Mouse (Mus musculus) myocyte (in vitro differentiated cells): ENCODE measurements around the gene Pbx1. TPM values are rescaled to one million over a fixed set of nuclear protein-coding genes. Genes with fewer than 3 reads are reported as not detected.

Source experiments
- H3K27me3 ChIP-seq: one replicate; pipeline ENCODE4 v1.6.1; 2011; ENCODE audit not compliant: control insufficient read depth, insufficient read depth, insufficient read length
- H3K36me3 ChIP-seq: one replicate; pipeline ENCODE4 v1.6.1; 2011; ENCODE audit not compliant: control insufficient read depth, insufficient read depth
- H3K4me2 ChIP-seq: one replicate; pipeline ENCODE4 v1.6.1; 2011; ENCODE audit warnings: low read depth, control low read depth
- H3K4me3 ChIP-seq: one replicate; pipeline ENCODE4 v1.5.1; 2011; ENCODE audit warnings: mild to moderate bottlenecking, control low read depth, moderate library complexity
- H3K79me2 ChIP-seq: one replicate; pipeline ENCODE4 v1.6.1; 2011; ENCODE audit not compliant: control insufficient read depth, insufficient read depth
- H3ac ChIP-seq: one replicate; pipeline ENCODE4 v1.6.1; 2011; ENCODE audit not compliant: control insufficient read depth, insufficient read length
- CEBPB ChIP-seq: IDR thresholded peaks from 2 replicates; pipeline ENCODE4 v1.6.1; 2011; ENCODE audit warnings: mild to moderate bottlenecking, moderate library complexity; ENCODE audit not compliant: poor library complexity, insufficient read depth, severe bottlenecking
- E2F4 ChIP-seq: IDR thresholded peaks from one replicate; pipeline ENCODE4 v1.6.1; 2011; ENCODE audit warnings: mild to moderate bottlenecking, control low read depth, moderate library complexity; ENCODE audit not compliant: insufficient read depth
- MAX ChIP-seq: IDR thresholded peaks from one replicate; pipeline ENCODE4 v1.6.1; 2011; ENCODE audit warnings: low read depth, mild to moderate bottlenecking, control low read depth
- MYOD1 ChIP-seq, 3 experiments: IDR thresholded peaks; one replicate each; pipeline ENCODE4 v1.6.1; 2011; ENCODE audit warnings: control low read depth in 2 of 3, low read depth in 2 of 3, mild to moderate bottlenecking in 2 of 3, moderate library complexity in 1 of 3; ENCODE audit not compliant: insufficient read length in 2 of 3, control insufficient read depth in 1 of 3
- MYOG ChIP-seq, 3 experiments: IDR thresholded peaks; one replicate each; pipeline ENCODE4 v1.6.1; 2011; ENCODE audit warnings: control low read depth in 2 of 3, low read depth in 2 of 3, mild to moderate bottlenecking in 2 of 3; ENCODE audit not compliant: insufficient read length in 2 of 3, control insufficient read depth in 1 of 3, insufficient read depth in 1 of 3
- POLR2A ChIP-seq: IDR thresholded peaks from one replicate; pipeline ENCODE4 v1.6.1; 2011; ENCODE audit warnings: low read depth, mild to moderate bottlenecking, control low read depth, moderate library complexity; ENCODE audit not compliant: insufficient read length
- POLR2AphosphoS2 ChIP-seq: IDR thresholded peaks from one replicate; pipeline ENCODE4 v1.6.1; 2011; ENCODE audit warnings: low read depth, control low read depth; ENCODE audit not compliant: insufficient read length
- REST ChIP-seq: IDR thresholded peaks from one replicate; pipeline ENCODE4 v1.6.1; 2011; ENCODE audit warnings: mild to moderate bottlenecking, control low read depth, moderate library complexity; ENCODE audit not compliant: insufficient read depth, insufficient read length
- SRF ChIP-seq: IDR thresholded peaks from one replicate; pipeline ENCODE4 v1.6.1; 2011; ENCODE audit warnings: low read depth; ENCODE audit not compliant: control insufficient read depth, insufficient read length
- TCF12 ChIP-seq: IDR thresholded peaks from one replicate; pipeline ENCODE4 v1.6.1; 2011; ENCODE audit warnings: mild to moderate bottlenecking, control low read depth; ENCODE audit not compliant: poor library complexity, insufficient read depth, severe bottlenecking
- TCF3 ChIP-seq: IDR thresholded peaks from one replicate; pipeline ENCODE4 v1.6.1; 2011; ENCODE audit warnings: low read depth, control low read depth; ENCODE audit not compliant: insufficient read length
- USF1 ChIP-seq: IDR thresholded peaks from one replicate; pipeline ENCODE4 v1.6.1; 2011; ENCODE audit warnings: low read depth, mild to moderate bottlenecking, control low read depth, moderate library complexity
- polyA plus RNA-seq: library from polyadenylated mRNA; unstranded; fragments of >200 nt; fragmentation: generic; extraction: Trizol; gene quantifications from one replicate; pipeline ENCODE4 v1.2.1, GENCODE M21; 2012; ENCODE audit warnings: missing spikeins

The Pbx1 gene
- polyA plus RNA-seq, 1 experiment, result 11.4 TPM

- H3ac ChIP-seq, result no peak overlapping the region
- H3K36me3 ChIP-seq, result no peaks in the 10 kb centered on the region
Measured at GRCm38 (mm10) chr1:168094671-168095070, 337.4 kb downstream of the Pbx1 start.

DNA sequence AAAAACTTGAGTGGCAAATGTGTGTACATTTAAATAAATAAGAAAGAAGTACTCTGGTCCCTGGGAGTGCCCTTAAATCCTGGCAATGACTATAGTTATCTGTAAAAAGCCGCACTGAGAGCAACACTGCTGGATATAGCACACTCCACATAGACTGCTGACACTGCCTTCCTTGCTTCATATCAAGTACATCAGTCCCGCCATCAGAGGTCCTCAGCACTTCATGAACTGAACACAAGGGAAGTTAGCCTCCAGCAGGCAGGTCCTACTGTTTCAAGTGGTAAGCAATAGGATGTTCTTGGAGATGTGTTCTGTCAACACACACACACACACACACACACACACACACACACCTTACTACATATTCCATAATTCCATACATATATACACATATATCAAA, 339.0 kb downstream of the Pbx1 start:
- TF ChIP-seq TCF12, result no peak
- TF ChIP-seq USF1, result no peak
- no peak for TF ChIP-seq POLR2A
- no peak for TF ChIP-seq MYOD1 (IDR thresholded peaks at IDR 0.05; ENCODE audit: control insufficient read depth in 1 of 3, insufficient read length in 2 of 3, low read depth in 2 of 3)
- no peak for TF ChIP-seq POLR2AphosphoS2
- no peak for TF ChIP-seq MYOG (IDR thresholded peaks at IDR 0.05; ENCODE audit: control insufficient read depth in 1 of 3, insufficient read depth in 1 of 3, insufficient read length in 2 of 3, low read depth in 2 of 3)
- no peak for TF ChIP-seq SRF
- TF ChIP-seq TCF3, result no peak
- no peak for TF ChIP-seq REST
- no peak for TF ChIP-seq MAX
- TF ChIP-seq CEBPB, result no peak
- TF ChIP-seq E2F4, result no peak
- H3K4me2 ChIP-seq, result no peak overlapping the region

More at GRCm38 (mm10) chr1:168094671-168095070, 337.4 kb downstream of the Pbx1 start:
- Histone ChIP-seq H3K79me2 (no peaks in the 10 kb centered on the region), H3K4me2 (no peak overlapping the region), H3K27me3 (no peaks in the 10 kb centered on the region), H3K4me3 (no peak overlapping the region)
- TF ChIP-seq POLR2A (no peak), USF1 (no peak), POLR2AphosphoS2 (no peak), SRF (no peak), MYOD1 (IDR thresholded peaks at IDR 0.05; ENCODE audit: control insufficient read depth in 1 of 3, insufficient read length in 2 of 3, low read depth in 2 of 3) (no peak), TCF12 (no peak), CEBPB (no peak), TCF3 (no peak), MAX (no peak), REST (no peak), MYOG (IDR thresholded peaks at IDR 0.05; ENCODE audit: control insufficient read depth in 1 of 3, insufficient read depth in 1 of 3, insufficient read length in 2 of 3, low read depth in 2 of 3) (no peak), E2F4 (no peak)

GRCm38 (mm10) chr1:168091627-168092026, 340.4 kb downstream of the Pbx1 start:
- TF ChIP-seq TCF12 (no peak), SRF (no peak)
- Histone ChIP-seq H3K27me3 (no peaks in the 10 kb centered on the region), H3K4me2 (no peak overlapping the region), H3ac (no peak overlapping the region), H3K79me2 (no peaks in the 10 kb centered on the region), H3K4me3 (no peak overlapping the region), H3K36me3 (no peaks in the 10 kb centered on the region)

More for the DNA sequence above, 339.0 kb downstream of the Pbx1 start:
- Histone ChIP-seq H3K4me3 (no peak overlapping the region), H3ac (no peak overlapping the region), H3K36me3 (no peaks in the 10 kb centered on the region), H3K27me3 (no peaks in the 10 kb centered on the region), H3K79me2 (no peaks in the 10 kb centered on the region)

DNA sequence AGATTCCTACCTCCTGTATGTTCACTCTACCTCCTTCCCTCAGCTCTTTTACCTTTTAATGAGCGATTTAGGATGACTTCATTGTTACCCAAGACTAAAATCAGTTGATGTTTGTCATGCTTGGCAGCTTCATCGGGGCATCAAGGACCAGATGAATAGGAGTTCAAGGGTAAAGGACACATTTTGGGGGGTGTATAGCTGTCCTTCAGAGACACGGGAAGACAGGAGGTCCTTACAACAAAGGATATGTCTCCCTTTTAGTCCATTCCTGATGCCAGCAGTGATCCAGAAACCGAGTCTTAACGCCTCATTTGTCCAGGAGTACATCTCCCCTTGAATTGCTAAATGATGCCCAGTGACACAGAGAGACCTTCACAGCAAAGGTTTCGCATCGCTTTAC, 343.4 kb downstream of the Pbx1 start:
- Histone ChIP-seq H3K4me3 (no peak overlapping the region), H3K79me2 (no peaks in the 10 kb centered on the region), H3K36me3 (no peaks in the 10 kb centered on the region), H3K27me3 (no peaks in the 10 kb centered on the region), H3K4me2 (no peak overlapping the region), H3ac (no peak overlapping the region)
- TF ChIP-seq E2F4 (no peak), SRF (no peak), CEBPB (no peak), MYOD1 (IDR thresholded peaks at IDR 0.05; ENCODE audit: control insufficient read depth in 1 of 3, insufficient read length in 2 of 3, low read depth in 2 of 3) (no peak), REST (no peak), MYOG (IDR thresholded peaks at IDR 0.05; ENCODE audit: control insufficient read depth in 1 of 3, insufficient read depth in 1 of 3, insufficient read length in 2 of 3, low read depth in 2 of 3) (no peak), POLR2AphosphoS2 (no peak), USF1 (no peak), TCF3 (no peak), POLR2A (no peak)

DNA sequence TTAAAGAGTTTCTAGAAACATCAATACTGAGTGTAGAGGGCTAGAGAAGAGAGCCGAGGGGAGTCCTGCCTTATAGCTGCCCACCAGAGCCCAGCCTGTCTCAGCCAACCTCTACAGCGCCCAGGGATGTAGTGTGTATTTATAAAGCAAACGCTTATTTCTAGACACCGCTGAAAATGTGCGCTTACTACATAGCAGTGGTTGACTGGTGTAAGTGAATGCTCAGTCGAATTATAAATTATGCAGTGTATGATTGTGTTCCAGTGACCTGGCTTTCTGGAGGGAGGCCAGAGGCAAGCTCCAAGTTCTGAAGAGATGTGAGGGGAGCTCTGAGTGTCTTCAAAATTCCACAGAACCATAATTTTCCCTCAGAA, 352.7 kb downstream of the Pbx1 start:
- Histone ChIP-seq H3K27me3 (no peaks in the 10 kb centered on the region), H3ac (no peak overlapping the region), H3K36me3 (no peaks in the 10 kb centered on the region), H3K79me2 (no peaks in the 10 kb centered on the region), H3K4me2 (no peak overlapping the region), H3K4me3 (no peak overlapping the region)
- no peak for TF ChIP-seq MYOD1 (IDR thresholded peaks at IDR 0.05; ENCODE audit: control insufficient read depth in 1 of 3, insufficient read length in 2 of 3, low read depth in 2 of 3)
- TF ChIP-seq MYOG (IDR thresholded peaks at IDR 0.05; ENCODE audit: control insufficient read depth in 1 of 3, insufficient read depth in 1 of 3, insufficient read length in 2 of 3, low read depth in 2 of 3), result no peak
- no peak for TF ChIP-seq CEBPB
- no peak for TF ChIP-seq TCF12
- no peak for TF ChIP-seq MAX
- no peak for TF ChIP-seq POLR2A
- no peak for TF ChIP-seq E2F4
- TF ChIP-seq TCF3, result no peak
- TF ChIP-seq REST, result no peak
- no peak for TF ChIP-seq USF1
